Mouse (Mus musculus) heart, adult 9 months (tissue): Measurements from ENCODE around the gene Dhx37.
A peak's percentile ranks its signal among the peaks of the same experiment; 100 is the strongest.
"Not testable (repeated sequence)": the region's sequence is repeated elsewhere in the genome, so short reads cannot be mapped to it uniquely, and the experiment has no call there.

Source experiments
- DNase-seq, 2 experiments: peaks; one replicate each; pipeline ENCODE4 v3.0.0; 2022; ENCODE audit warnings: low spot score in 2 of 2

The Dhx37 gene

DNA sequence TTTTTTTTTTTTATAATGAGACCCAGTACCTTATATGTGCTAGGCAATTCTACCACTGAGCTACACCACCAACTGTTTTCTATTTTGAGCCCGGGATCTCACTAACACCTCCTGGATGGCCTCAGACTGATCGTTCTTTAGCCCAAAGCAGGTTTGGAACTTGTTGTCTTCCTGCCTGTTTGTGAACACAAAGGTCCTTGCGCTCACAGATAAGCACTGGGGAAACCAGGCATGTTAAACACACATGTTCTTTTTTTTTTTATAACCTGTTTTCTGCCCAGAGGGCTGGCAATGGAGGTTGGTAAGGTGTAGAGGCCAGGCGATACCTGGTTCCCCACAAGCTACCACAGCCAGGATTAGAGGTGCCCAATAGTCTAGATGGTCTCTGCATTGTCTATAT lies 14.7 kb upstream of the Dhx37 start:
- DNase-seq = no peak

DNA sequence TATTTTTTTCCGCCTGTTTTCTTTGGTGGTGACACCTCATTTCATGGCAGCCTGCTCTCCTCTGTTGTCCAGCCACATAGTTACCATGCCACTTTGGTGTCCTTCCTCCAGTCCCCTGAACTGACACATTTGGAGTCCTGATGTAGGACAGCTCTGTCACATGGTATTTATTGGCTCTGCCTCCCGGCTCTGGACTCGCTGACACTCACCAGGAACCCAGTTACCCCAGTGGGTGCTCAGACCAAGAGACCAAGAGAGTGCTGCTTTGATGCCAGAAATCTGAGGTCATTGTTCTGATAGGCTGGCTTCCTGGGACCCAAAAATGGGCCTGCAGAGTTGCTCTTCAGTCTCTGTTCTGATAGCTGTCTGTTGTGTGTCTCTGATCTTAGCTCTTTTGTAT lies 14.1 kb upstream of the Dhx37 start:
- DNase-seq = peak; percentile 77

DNA sequence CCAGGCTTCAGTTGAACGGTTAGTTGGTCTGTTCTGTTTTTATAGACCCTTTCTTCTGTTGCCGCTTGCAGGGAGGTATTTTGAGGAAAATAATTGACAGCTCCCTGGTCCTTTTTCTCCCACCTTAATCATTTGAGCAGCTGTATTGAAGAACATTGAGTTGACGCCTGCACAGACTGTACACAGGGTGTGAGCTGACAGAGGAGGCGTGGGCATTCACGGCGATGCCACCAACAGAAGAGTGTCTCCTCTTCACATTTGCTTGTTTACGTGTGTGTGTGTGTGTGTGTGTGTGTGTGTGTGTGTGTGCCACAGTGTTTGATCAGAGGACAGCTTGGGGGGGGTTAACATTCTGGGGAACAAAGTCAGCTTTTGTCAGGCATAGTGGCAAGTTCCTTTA lies 12.4 kb upstream of the Dhx37 start:
- DNase-seq = no peak

DNA sequence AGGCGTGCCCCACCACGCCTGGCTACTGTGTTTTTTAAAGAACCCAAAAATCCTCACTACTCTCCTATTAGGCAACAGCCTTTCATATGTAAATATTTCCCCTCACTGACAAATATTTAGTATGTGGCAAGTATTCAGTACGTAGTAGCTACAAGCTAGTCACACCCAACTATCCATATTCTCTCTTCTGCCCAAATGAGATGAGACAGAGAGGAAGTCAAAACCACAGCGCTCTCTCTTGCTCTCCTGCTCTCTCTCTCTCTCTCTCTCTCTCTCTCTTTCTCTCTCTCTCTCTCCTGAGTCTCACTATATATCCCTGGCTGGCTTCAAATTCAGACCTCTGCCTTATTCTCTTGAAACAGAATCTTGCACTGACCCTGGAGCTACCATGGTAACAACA lies 10.6 kb upstream of the Dhx37 start:
- no peak for DNase-seq

DNA sequence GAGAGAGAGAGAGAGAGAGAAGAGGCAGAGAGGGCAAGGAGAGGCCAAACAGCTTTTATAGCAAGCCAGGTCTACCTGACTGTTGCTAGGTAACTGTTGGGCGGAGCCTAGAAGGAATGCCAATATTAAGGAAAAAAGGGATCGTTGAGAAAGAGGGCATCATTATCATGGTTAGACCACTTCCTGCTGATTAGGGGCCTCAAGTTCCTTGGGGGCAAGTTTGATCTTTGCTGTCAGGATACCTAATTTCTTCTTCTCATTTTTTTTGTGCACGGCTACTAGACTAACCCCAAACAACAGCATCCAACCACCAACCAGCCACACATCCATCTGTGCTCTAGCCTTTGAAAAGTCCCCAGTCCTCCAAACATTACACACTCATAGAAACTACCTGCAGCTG lies 10.0 kb upstream of the Dhx37 start:
- DNase-seq = no peak

DNA sequence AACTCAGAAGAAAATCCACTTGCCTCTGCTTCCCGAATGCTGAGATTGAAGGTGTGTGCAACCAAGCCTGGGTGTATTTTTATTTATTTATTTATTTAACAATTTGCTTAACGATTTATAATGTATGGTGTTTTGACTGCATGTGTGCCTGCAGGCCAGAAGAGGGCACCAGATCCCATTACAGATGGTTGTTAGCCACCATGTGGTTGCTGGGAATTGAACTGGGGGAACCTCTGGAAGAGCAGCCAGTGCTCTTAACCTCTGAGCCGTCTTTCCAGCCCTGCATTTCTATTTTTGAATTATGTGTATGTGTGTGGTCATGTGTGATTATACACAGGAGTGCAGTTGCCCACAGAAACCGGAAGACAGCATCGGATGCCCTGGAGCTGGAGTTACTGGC lies 9.4 kb upstream of the Dhx37 start:
- DNase-seq = no peak

DNA sequence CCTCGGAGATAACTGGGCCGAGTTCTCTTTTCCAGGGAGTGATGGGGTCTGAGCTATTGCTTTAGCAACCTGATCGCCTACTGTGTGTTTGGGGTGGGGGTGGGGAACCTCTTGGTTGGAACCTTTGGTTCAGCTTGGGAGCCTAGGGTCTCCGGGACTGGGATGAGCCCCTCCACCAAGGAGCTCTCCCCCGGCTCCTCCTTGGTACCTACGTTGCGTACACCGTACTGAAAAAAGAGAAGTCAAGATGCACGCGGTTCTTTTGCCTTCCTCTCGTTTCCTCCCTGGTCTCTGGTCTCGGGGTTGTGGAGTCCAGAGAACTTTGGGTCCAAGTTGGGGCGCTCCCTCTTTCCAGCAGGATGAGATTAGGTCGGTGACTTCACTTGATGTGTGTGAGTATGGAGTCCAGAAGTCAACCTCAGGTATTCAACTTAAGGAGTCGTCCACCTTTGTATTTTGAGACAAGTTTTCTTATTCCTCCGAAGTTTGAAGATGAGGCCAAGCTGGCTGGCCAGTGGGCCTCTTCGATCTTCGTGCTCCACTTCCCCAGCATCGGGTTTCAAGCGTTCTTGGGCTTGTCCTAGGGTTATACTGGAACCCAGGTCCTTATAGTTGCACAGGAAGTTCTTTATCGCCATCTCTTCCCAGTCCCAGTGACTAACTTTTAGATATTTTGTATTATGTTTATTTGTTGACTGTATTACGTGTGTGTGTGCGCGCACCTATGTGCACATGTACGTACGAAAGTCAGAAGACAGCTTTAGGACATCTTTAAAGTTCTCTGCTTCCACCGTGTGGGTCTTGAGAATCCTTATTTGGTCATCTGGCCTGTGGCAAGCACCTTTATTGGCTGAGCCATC lies 8.4 kb upstream of the Dhx37 start:
- no peak for DNase-seq

DNA sequence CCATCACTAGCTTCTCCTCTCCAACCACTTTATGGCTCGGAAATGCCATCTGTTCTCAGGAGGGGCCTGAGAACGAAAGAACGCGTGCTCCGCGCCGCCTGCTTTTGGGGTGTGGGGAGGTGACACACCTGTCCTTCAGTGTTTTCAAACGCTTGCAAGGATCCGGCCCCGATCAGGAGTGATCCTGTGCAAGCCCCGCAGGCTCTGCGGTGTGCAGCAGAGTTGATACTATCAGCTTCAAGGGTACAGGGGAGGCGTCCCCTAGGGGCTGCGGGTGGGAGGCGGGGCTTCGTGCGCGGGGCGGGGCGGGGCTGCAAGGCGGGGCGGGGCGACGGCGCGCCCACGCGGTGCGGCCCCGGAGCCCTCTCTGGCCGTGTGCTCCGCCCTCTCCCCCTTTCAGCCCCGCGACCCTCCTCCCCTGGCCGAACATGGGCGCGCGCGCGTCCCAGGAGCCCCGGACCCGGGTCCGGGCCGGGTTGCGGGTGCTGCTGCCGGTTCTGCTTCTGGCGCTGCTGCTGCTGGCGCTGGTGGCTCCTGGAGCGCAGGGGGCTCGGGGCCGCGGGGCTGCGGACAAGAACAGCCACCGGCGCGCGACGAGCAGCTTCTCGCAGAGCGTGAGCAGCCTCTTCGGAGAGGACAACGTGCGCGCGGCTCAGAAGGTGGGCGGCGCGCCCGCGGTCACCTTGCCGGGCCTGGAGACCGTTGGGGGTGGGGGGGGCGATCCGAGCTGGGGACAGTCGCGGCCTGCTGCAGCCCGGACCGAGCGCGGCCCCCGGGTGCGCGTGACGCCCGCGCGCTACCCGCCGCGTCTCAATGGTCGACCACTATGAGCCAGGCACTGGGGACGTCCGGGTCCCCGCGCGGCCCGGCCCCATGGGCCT lies 7.6 kb upstream of the Dhx37 start, which contains the start of gene Bri3bp:
Gene Bri3bp (plus strand): TSS at position 335 of the 881 bp plus-strand sequence.
- DNase-seq = peak in 1 of 2 experiments; percentile 43

DNA sequence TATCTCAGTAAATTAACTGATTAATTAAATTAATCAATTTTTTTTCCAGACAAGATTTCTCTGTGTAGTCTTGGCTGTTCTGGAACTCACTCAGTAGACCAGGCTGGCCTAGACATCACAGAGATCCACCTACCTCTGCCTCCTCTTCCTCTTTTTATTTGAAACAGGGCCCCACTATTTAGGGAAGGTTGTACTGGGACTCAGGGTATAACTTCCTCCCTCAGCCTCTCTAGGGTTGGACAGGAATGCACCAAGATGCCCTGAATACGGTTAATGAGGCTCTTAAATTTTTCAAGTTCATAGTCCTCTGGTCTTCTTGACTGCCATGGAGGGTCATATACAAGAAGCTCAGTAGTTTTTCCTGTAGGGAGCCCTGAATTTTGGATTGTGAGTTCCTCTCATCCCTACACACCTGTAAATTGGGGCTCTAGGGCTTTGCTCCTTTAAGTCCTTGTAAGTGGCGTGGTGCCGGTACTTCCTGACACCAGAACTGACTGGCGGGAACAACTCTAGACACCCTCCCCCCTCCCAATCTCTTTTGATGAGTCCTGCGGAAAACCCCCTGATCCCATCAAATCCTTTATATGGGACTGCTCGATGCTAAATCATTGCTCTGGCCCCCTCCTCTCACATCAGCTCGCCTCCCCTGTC lies 6.8 kb upstream of the Dhx37 start:
- no peak for DNase-seq

DNA sequence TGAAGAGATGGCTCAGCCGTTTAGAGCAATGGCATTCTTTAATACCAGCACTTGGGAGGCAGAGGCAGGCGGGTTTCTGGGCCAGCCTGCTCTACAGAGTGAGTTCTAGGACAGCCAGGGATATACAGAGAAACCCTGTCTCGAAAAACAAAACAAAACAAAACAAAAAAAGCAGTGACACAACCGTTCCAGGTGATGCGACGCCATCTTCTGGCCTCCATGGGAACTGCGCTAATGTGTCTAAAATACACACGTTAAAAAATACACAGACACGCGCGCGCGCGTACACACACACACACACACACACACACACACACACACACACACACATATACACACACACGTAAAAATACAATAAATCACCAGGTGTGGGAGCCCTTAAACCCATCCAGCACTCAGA lies 426 bp upstream of the Dhx37 start:
- not testable (repeated sequence) for DNase-seq

DNA sequence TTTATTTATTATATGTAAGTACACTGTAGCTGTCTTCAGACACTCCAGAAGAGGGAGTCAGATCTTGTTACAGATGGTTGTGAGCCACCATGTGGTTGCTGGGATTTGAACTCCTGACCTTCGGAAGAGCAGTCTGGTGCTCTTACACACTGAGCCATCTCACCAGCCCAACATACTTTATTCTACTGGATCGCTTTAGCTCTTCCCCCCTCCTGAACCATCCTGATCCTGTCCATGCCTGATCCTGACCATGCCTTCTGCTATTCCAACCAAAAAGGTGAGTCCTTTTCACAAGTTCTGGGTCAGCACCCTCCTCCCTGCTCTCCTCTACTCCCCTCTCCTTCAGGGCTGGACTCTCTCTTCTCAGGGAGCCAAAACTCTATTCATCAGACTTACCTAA lies 1.6 kb downstream of the Dhx37 start:
- not testable (repeated sequence) for DNase-seq

DNA sequence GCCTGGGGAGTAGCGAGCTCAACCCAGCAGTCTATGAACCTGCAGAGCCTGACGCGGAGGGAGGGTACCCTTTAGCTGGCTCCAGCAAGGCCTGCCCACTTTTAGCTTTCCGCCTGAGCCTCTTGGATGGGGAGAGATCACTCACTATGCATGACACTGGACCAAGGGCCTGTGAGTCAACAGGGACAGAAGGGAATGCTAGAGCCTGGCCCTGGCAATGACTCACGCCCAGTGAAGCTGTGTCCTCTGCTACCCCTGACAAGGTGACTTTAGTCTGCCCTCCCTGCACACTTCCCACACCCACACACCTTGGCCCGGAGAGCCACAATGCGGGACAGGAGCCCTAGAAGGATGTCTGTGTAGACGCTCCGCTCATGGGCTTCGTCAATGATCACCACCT lies 7.6 kb downstream of the Dhx37 start:
- DNase-seq = no peak

DNA sequence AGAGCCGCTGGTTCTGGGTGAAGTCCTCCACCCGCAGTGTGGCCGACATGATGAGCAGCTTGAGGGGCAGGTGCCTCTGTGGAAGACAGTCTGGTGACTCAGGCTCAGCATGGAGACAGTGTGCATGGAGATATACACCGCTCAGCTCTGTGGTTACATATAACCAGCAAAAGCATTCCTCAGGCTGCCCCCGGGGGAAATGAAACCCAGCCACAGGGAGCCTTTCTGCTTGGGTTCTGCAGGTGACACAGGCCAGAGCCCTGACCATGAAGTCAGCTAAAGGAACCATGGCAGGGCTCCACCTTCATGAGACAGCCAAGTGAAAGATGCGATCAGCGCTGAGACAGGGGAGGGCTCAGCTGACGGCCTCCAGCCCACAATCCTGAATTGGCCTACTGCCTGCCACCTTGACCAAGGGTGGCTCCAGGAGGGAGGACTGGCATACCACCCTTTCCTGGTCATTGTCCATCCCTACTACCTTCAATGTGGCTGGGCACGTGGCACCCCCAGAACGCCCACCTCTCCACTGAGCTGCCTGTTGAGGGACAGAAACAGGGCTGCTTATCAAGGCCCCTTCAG lies 8.1 kb downstream of the Dhx37 start:
- DNase-seq = no peak

DNA sequence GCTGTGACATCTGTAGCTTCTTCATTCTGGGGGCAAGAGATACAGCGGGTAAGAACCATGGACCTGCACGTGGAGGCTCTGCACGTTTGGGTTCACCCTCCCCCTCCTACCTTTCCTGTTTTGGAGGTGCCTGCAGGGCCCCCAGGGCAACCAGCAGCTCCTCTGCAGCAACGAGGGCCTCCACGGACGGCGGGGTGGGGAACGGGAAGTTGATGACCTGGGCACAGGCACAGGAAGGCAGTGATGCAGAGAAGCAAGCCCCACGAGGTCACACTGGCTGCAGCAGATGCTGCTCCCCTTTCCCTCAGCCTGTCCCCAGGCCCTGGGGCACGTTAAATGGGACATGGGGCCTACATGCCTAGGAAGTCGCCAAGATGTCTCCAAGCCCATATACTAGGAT lies 14.8 kb downstream of the Dhx37 start:
- DNase-seq = no peak

DNA sequence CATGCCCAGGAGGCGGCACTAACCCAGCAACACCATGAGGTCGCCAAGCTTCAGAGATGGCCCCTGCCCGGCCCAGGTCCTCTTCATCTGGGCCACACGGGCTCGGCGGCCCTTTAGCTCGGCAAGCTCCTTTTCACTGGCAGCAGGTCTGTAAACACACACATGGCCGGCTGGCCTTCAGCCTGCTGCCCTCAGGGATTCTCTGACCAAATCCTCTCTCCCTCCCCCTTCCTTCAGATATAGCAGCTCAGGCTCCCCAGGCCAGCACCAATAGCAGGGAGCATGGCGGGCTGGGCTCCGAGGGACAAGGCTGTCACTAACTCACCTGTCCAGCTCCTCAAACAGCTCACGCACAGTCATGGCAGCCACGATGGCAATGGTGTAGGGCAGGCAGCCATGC lies 15.3 kb downstream of the Dhx37 start:
- DNase-seq = no peak

DNA sequence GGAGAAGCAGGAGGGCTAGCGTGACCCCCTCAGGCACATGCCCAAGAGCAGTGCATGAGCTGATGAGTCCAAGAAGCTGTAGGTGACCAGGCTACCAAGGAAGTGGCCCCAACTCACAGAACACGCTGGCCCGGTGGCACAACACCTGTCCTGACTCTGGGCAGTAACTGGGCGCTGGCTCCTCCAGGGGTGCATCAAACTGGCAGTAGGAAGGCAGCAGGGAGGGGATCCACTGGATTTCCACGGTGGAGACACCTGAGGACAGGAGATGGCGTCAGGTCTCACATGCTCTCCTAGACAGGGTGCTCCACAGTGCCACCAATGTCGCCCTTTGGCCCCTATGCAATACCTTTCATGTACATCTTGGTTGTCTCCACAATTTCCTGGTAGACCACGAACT lies 17.7 kb downstream of the Dhx37 start:
- no peak for DNase-seq

DNA sequence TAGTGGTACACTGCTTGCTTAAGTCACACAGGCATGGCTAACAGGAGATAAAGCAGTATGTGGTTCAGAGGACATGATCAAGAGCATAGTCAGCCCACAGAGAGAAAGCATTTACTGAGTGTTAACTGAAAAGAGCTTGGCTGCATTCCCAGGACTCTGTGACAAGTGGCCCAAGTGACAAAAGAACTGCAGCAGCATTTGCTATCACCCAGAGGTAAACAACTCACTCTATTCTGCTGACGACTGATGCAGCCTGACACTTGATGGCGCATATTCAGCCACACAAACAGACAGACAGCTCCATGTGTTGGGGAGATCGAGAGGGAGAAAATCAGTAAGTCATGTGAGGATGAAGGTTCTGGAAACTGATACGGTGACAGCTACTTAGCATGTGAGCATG lies 20.2 kb downstream of the Dhx37 start:
- peak; percentile 41 to 68 for DNase-seq

DNA sequence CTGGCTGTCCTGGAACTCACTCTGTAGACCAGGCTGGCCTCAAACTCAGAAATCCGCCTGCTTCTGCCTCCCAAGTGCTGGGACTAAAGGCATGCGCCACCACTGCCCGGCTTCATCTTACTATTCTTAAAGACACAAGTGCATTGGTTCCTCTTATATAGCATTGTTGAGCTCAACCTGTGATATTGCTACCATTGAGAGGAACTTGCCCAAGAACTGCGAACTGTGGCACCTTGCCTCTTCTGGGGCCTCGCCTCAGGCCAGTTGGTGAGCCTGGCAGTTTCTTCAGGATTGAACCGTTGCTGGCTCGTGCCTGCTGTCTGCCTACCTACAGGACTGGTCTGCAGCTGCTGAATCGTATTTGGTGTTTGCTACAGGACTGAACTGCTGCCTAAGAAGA lies 21.4 kb downstream of the Dhx37 start:
- DNase-seq = not testable (repeated sequence)

DNA sequence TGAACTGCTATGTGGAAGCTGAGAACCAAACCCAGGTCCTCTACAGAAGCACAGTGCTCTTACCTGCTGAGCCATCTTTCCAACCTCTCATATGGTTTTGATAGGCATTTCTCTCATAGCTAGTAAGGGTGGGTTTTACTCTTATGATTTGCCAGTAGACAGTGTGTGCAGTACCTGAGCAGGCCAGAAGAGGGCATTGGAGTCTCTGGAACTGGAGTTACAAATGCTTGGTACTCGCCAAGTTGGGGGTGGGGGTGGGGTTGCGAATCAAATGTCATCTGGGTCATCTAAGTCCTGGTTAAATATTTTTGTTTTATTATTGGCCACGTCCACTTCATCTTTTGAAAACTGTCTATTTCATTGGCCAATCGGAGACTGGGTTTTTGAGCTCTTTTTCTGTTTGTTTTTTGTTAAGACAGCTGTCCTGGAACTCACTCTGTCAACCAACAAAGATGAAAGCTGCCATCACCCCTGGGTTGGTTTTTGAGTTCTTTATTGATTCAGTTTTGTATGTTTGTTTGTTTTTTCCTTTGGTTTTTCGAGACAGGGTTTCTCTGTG lies 21.9 kb downstream of the Dhx37 start:
- DNase-seq = peak in 1 of 2 experiments; percentile 41

DNA sequence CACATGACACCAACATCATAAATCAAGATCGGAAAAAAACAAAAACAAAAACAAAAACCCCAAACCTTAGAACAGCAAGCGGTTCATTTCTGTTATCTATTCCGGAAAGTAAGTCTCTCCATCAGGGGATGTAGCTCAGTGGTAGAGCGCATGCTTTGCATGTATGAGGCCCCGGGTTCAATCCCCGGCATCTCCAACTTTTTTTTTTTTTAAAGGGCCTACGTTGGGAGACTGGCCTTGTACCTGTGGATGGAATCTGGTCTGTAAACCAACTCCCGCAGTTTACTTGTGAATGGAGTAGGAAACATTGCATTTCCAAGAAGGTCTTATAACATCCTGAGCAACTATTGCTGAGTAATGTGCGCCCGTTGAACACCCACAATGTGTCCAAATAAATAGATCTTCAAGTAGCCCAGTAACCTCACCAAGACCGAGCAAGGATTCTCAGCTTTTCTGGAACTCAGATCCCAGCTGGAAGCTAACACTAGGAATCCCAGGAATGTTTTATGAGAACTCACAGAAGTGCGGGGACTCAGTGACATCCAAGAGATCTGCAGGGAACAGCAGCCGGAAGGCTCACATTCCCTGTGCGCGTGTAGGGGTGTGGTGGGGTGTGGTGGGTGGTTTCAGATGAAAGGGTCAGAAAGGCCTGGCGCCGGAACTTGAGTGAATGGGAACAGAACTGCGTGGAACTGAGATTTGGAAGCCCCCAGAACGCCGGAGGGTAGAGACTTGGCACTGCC lies 24.4 kb downstream of the Dhx37 start:
- no peak for DNase-seq

DNA sequence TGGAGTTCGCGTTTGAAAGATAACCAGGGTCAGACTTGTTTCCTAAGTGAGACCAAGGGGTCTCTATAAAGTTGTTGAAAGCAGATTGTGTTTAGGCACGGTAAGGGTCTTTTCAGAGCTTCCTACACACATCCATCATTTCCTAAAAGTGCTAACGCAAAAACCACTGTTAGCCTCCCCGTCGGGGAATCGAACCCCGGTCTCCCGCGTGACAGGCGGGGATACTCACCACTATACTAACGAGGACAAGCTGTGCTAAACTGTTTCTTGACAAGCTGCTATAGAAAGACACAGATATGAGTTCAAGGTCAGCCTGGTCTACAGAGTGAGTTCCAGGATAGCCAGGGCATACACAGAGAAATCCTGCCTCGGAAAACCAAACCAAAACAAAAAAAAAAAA lies 25.1 kb downstream of the Dhx37 start:
- peak in 1 of 2 experiments; percentile 81 for DNase-seq
